Mouse (Mus musculus) liver, postnatal 0 days (tissue): ENCODE measurements around the gene Lipt1. TPM values are rescaled to one million over a fixed set of nuclear protein-coding genes. Genes with fewer than 3 reads are reported as not detected.

ENCODE experiments used
- ATAC-seq: fragments of 200-750 bp; cut with Nextera tagmentation; 2 replicates; pipeline ENCODE4 v1.8.0; 2017; ENCODE audit warnings: mild to moderate bottlenecking, moderate library complexity
- DNase-seq: peaks from one replicate; pipeline ENCODE4 v3.0.0-alpha.2; 2016
- H3K27ac ChIP-seq: fragments of 300-500 bp; sonication (generic); 2 replicates; pipeline ENCODE4 v1.5.1; 2014; ENCODE audit warnings: antibody characterized with exemption, moderate library complexity, mild to moderate bottlenecking, low read depth
- H3K27me3 ChIP-seq: fragments of 300-500 bp; sonication (generic); 2 replicates; pipeline ENCODE4 v1.6.1; 2014; ENCODE audit warnings: low read length, control low read depth, mixed read lengths; ENCODE audit not compliant: insufficient read depth
- H3K36me3 ChIP-seq: fragments of 300-500 bp; sonication (generic); replicated peaks from 2 replicates; pipeline ENCODE4 v1.6.1; 2014; ENCODE audit warnings: mild to moderate bottlenecking, control low read depth, low read length, moderate library complexity, mixed read lengths; ENCODE audit not compliant: insufficient read depth
- H3K4me1 ChIP-seq: fragments of 300-500 bp; sonication (generic); 2 replicates; pipeline ENCODE4 v1.6.1; 2014; ENCODE audit warnings: antibody characterized with exemption, mild to moderate bottlenecking, control low read depth; ENCODE audit not compliant: insufficient read depth
- H3K4me2 ChIP-seq: fragments of 300-500 bp; sonication (generic); 2 replicates; pipeline ENCODE4 v1.6.1; 2014; ENCODE audit warnings: low read depth, mild to moderate bottlenecking, low read length, moderate library complexity, mixed read lengths
- H3K4me3 ChIP-seq: fragments of 300-500 bp; sonication (generic); 2 replicates; pipeline ENCODE4 v1.5.1; 2014; ENCODE audit warnings: low read depth, low read length
- H3K9ac ChIP-seq: fragments of 300-500 bp; sonication (generic); replicated peaks from 2 replicates; pipeline ENCODE4 v1.6.1; 2014; ENCODE audit warnings: mild to moderate bottlenecking, moderate library complexity
- H3K9me3 ChIP-seq: fragments of 300-500 bp; sonication (generic); 2 replicates; pipeline ENCODE4 v1.6.1; 2016; ENCODE audit warnings: mild to moderate bottlenecking, control low read depth, low read length, mixed read lengths
- CTCF ChIP-seq: sonication (generic); IDR thresholded peaks from 2 replicates; pipeline ENCODE4 v1.5.1; 2016; ENCODE audit warnings: antibody characterized with exemption, low read depth
- EP300 ChIP-seq: IDR thresholded peaks from 2 replicates; pipeline ENCODE4 v1.6.1; 2016; ENCODE audit warnings: antibody characterized with exemption, low read depth, mild to moderate bottlenecking
- WGBS: fragments of 180-500 bp; shearing (Covaris S2); extraction: QIAGEN DNeasy Blood & Tissue Kit; methylation state at CpG from one replicate; pipeline ENCODE4 v1.1.7; 2014; ENCODE audit not compliant: insufficient replicate concordance; 5-methylcytosine and 5-hydroxymethylcytosine counted together
- polyA plus RNA-seq: library from polyadenylated mRNA; unstranded; fragments of >200 nt; fragmentation: Nextera tagmentation; extraction: Ambion mirVana; gene quantifications from 2 replicates; pipeline ENCODE4 v1.2.1, GENCODE M21; 2015

Lipt1 gene
- polyA plus RNA-seq, 1 experiment from 2014 or later, result 5.7 TPM

- Histone ChIP-seq H3K4me1 (peaks cover 19% of the 10 kb centered on the region), H3K9me3 (no peaks in the 10 kb centered on the region), H3K4me3 (peak overlapping the region; percentile 80), H3K27me3 (no peaks in the 10 kb centered on the region), H3K9ac (0 out of 2 replicates have a peak overlapping the region, but pooled peaks have one; percentile 6), H3K27ac (no peak overlapping the region), H3K4me2 (peak overlapping the region; percentile 78), H3K36me3 (peaks cover 24% of the 10 kb centered on the region)
- no peak for TF ChIP-seq EP300
- peak; percentile 52 for TF ChIP-seq CTCF
- ATAC-seq (no peak), DNase-seq (no peak)
- 51% methylated on average over 3 of the region's 3 CpGs for WGBS
Measured at GRCm38 (mm10) chr1:37891400-37891799, 19.9 kb downstream of the Lipt1 start.

- Histone ChIP-seq H3K36me3 (peaks cover 42% of the 10 kb centered on the region), H3K4me3 (no peak overlapping the region), H3K9me3 (no peaks in the 10 kb centered on the region), H3K4me2 (no peak overlapping the region), H3K27ac (no peak overlapping the region), H3K27me3 (no peaks in the 10 kb centered on the region), H3K4me1 (peaks cover 7% of the 10 kb centered on the region), H3K9ac (no peak overlapping the region)
- no peak for ATAC-seq
- TF ChIP-seq CTCF, result no peak
- no peak for TF ChIP-seq EP300
- no peak for DNase-seq
Measured at GRCm38 (mm10) chr1:37894606-37895005, 23.1 kb downstream of the Lipt1 start.

GRCm38 (mm10) chr1:37899816-37900215 is 28.3 kb downstream of the Lipt1 start:
- Histone ChIP-seq H3K9ac (no peak overlapping the region), H3K27ac (no peak overlapping the region), H3K9me3 (no peaks in the 10 kb centered on the region), H3K4me1 (no peaks in the 10 kb centered on the region), H3K4me2 (no peak overlapping the region), H3K27me3 (no peaks in the 10 kb centered on the region), H3K4me3 (no peak overlapping the region), H3K36me3 (peaks cover 32% of the 10 kb centered on the region)
- TF ChIP-seq CTCF (no peak), EP300 (no peak)
- WGBS, result 80% methylated on average over 4 of the region's 4 CpGs
- DNase-seq (no peak), ATAC-seq (no peak)

DNA sequence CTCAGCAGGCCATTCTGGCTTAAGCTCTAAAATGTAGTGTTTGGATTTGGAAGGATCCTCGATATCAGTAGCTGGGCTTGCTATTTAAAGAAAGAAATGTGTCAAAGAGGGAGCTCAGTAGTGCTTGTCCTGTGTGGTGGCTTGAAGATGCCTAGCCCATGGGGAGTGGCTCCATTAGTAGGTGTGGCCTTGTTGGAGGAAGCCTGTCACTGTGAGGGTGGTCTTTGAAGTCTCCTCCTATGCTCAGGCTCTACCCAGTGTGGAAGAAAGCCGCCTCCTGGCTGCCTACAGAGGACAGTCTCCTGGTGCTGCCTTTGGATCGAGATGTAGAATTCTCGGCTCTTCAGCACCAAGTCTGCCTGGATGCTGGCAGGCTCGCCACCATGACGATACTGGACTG is 28.8 kb downstream of the Lipt1 start:
- Histone ChIP-seq H3K9ac (no peak overlapping the region), H3K4me1 (no peaks in the 10 kb centered on the region), H3K4me2 (no peak overlapping the region), H3K36me3 (peaks cover 28% of the 10 kb centered on the region), H3K27ac (no peak overlapping the region), H3K4me3 (no peak overlapping the region), H3K27me3 (no peaks in the 10 kb centered on the region), H3K9me3 (no peaks in the 10 kb centered on the region)
- 73% methylated on average over 6 of the region's 6 CpGs for WGBS
- TF ChIP-seq CTCF (no peak), EP300 (no peak)
- DNase-seq, result no peak
- ATAC-seq, result no peak

GRCm38 (mm10) chr1:37903178-37903577 is 31.6 kb downstream of the Lipt1 start:
- H3K4me2 ChIP-seq, result no peak overlapping the region
- no peaks in the 10 kb centered on the region for H3K9me3 ChIP-seq
- H3K36me3 ChIP-seq, result peaks cover 12% of the 10 kb centered on the region
- H3K27ac ChIP-seq, result no peak overlapping the region
- no peak overlapping the region for H3K4me3 ChIP-seq
- ATAC-seq (0 out of 2 replicates have a peak, but pooled peaks have one; percentile 21), DNase-seq (peak; percentile 27)
- WGBS, result 26% methylated on average over 6 of the region's 6 CpGs
- H3K27me3 ChIP-seq, result no peaks in the 10 kb centered on the region
- H3K9ac ChIP-seq, result no peak overlapping the region
- no peaks in the 10 kb centered on the region for H3K4me1 ChIP-seq
- TF ChIP-seq EP300 (no peak), CTCF (peak; percentile 52)

DNA sequence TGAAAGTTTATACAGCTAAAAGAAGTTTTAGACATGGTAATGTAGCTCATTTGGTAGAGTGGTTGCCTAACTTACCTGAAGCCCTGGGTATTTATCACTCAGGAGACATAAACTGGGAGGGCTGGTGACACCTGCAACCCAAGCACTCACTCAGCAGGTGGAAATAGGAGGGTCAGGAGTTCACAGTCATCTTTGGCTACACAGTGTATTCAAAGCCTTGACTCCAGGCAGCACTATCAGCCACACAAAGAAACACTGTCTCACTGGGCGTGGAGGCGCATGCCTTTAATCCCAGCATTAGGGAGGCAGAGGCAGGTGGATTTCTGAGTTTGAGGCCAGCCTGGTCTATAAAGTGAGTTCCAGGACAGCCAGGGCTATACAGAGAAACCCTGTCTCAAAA is 41.2 kb downstream of the Lipt1 start:
- 86% methylated on average over 2 of the region's 2 CpGs for WGBS
- no peak for DNase-seq
- Histone ChIP-seq H3K36me3 (no peaks in the 10 kb centered on the region), H3K4me3 (no peak overlapping the region), H3K27me3 (no peaks in the 10 kb centered on the region), H3K9me3 (no peaks in the 10 kb centered on the region), H3K4me1 (no peaks in the 10 kb centered on the region), H3K9ac (no peak overlapping the region), H3K27ac (no peak overlapping the region), H3K4me2 (no peak overlapping the region)
- no peak for ATAC-seq
- TF ChIP-seq EP300, result no peak
- no peak for TF ChIP-seq CTCF

GRCm38 (mm10) chr1:37916393-37916792 is 44.9 kb downstream of the Lipt1 start, which contains the start of gene Lyg2:
Gene Lyg2, minus strand, starts transcription at chr1:37916493.
- DNase-seq, result no peak
- no peak within 1 kb of the TSS for H3K9ac ChIP-seq
- no peaks in the 10 kb centered on the region for H3K4me1 ChIP-seq
- no peak within 1 kb of the TSS for H3K27ac ChIP-seq
- no peak within 1 kb of the TSS for H3K4me2 ChIP-seq
- 68% methylated on average over 5 of the region's 5 CpGs for WGBS
- no peaks in the 10 kb centered on the region for H3K9me3 ChIP-seq
- no peak within 1 kb of the TSS for H3K4me3 ChIP-seq
- no peaks in the 10 kb centered on the region for H3K27me3 ChIP-seq
- TF ChIP-seq CTCF, result no peak
- TF ChIP-seq EP300, result no peak
- no peaks in the 10 kb centered on the region for H3K36me3 ChIP-seq
- no peak for ATAC-seq
